Mouse (Mus musculus) C2C12 (cell line): ENCODE measurements at regions not wholly inside any gene's neighbourhood (a gene's known extent, or its start where the extent isn't known, plus 50 kb on each side); places are given as distances from the start of the nearest gene placed in this dataset.

Source experiments
- CTCF ChIP-seq: IDR thresholded peaks from one replicate; pipeline ENCODE4 v1.5.1; 2011; ENCODE audit not compliant: control insufficient read depth, insufficient read depth, insufficient read length
- MAX ChIP-seq: IDR thresholded peaks from one replicate; pipeline ENCODE4 v1.6.1; 2011; ENCODE audit warnings: mild to moderate bottlenecking, control low read depth
- MYOD1 ChIP-seq: IDR thresholded peaks from one replicate; pipeline ENCODE4 v1.6.1; 2011; ENCODE audit warnings: low read depth; ENCODE audit not compliant: control insufficient read depth, insufficient read length
- MYOG ChIP-seq: IDR thresholded peaks from one replicate; pipeline ENCODE4 v1.6.1; 2011; ENCODE audit not compliant: control insufficient read depth, insufficient read length; ENCODE audit errors: extremely low read depth
- USF1 ChIP-seq: IDR thresholded peaks from one replicate; pipeline ENCODE4 v1.6.1; 2011; ENCODE audit warnings: low read depth, mild to moderate bottlenecking, control low read depth, moderate library complexity

- TF ChIP-seq CTCF (no peak), USF1 (no peak), MYOD1 (no peak), MYOG (no peak), MAX (no peak)
Measured at GRCm38 (mm10) chr10:19167101-19167500, 151.6 kb upstream of the Tnfaip3 start.
